In the genomic region with DNA sequence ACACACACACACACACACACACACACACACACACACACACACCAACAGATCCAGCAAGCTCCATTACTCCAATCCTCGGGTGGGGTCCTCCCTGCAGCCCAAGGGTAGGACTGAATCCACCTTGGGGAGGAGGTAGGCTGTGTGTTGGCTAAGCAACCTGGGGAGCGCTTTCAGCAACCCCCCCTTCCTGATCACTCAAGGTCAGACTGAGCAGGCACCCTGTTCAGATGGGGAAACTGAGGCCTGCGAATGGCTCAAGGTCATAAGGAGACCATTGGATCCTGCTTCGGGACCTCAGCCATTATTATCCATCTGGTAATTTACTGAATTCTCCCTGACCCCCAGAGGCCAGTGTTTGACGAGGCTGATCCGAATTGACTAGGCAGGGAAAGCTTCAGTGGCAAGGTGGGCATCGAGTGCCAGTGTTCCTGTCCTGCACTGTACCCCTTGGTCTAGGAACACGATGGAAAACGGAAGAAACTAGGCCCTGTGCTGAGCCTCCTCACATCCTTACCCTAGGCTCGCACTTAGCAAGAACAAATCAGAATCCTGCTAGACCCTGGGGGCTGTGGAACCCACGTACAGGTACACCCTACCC, we compare ENCODE assay signal across 9 mouse cellular contexts. TPM values are rescaled to one million over a fixed set of nuclear protein-coding genes. Genes with fewer than 3 reads are reported as not detected.
DNase-seq lines count a peak whose midpoint lies in the region; ATAC-seq and TF ChIP-seq lines count a peak whose summit lies in the region.
"Had no signal": no experiment of that assay in that cellular context is flagged by ENCODE, and none has a peak within 500 bp of the region (broad histone marks: within the 10 kb centered on the region; RNA-seq: fewer than 3 reads in every experiment).

No protein-coding gene starts in this region.

- intact Hi-C loops in heart, postnatal 14 days (cut with DNase I) = no loop called here

- 48% methylated on average over 11 of the region's 11 CpGs for WGBS in heart, embryonic 15.5 days
- 51% methylated on average over 11 of the region's 11 CpGs for WGBS in hindbrain, embryonic 12.5 days
- 51% methylated on average over 11 of the region's 11 CpGs for WGBS in midbrain, embryonic 12.5 days

- ATAC-seq in heart, embryonic 15.5 days (replicated peaks; ENCODE audit: insufficient number of reproducible peaks, insufficient read depth, low FRiP score, low read depth) = no peak
- no peak for ATAC-seq in hindbrain, embryonic 12.5 days (ENCODE audit: low FRiP score)
- no peak for ATAC-seq in midbrain, embryonic 12.5 days (ENCODE audit: low FRiP score, low read depth)
- no peak for ATAC-seq in activated CD4-positive, CD25-positive, alpha-beta regulatory T cell, adult 4 months

- H3K4me3 ChIP-seq in heart, embryonic 15.5 days = peak overlapping the region; percentile 81
- H3K4me3 ChIP-seq in cortical plate, adult 2 months (ENCODE audit: insufficient read depth, low read length) = peak overlapping the region; percentile 76
- H3K4me3 ChIP-seq in hindbrain, embryonic 12.5 days = peak overlapping the region; percentile 66
- H3K4me3 ChIP-seq in midbrain, embryonic 12.5 days = peak overlapping the region; percentile 77

- no peak for TF ChIP-seq POLR2A in cortical plate, adult 2 months (IDR thresholded peaks at IDR 0.05; ENCODE audit: extremely low read depth, insufficient read depth, low read length)

- peak overlapping the region; percentile 86 for H3K4me2 ChIP-seq in heart, embryonic 15.5 days
- H3K4me2 ChIP-seq in hindbrain, embryonic 12.5 days (replicated peaks) = peak overlapping the region; percentile 81
- H3K4me2 ChIP-seq in midbrain, embryonic 12.5 days (replicated peaks) = peak overlapping the region; percentile 77

- peaks cover 10% of the 10 kb centered on the region for H3K36me3 ChIP-seq in heart, embryonic 15.5 days
- peaks cover 21% of the 10 kb centered on the region for H3K36me3 ChIP-seq in hindbrain, embryonic 12.5 days
- peaks cover 10% of the 10 kb centered on the region for H3K36me3 ChIP-seq in midbrain, embryonic 12.5 days

- no peaks in the 10 kb centered on the region for H3K9me3 ChIP-seq in heart, embryonic 15.5 days (replicated peaks)
- H3K9me3 ChIP-seq in hindbrain, embryonic 12.5 days (replicated peaks) = no peaks in the 10 kb centered on the region
- no peaks in the 10 kb centered on the region for H3K9me3 ChIP-seq in midbrain, embryonic 12.5 days
- H3K9me3 ChIP-seq: G1E had no signal

- H3K27me3 ChIP-seq in heart, embryonic 15.5 days = no peaks in the 10 kb centered on the region
- no peaks in the 10 kb centered on the region; the same call in 1 of the 2 replicates for H3K27me3 ChIP-seq in hindbrain, embryonic 12.5 days
- H3K27me3 ChIP-seq in midbrain, embryonic 12.5 days = no peaks in the 10 kb centered on the region

- DNase-seq in heart, postnatal 14 days = no peak
- DNase-seq in spleen, postnatal 4 days (ENCODE audit: low spot score in 2 of 2) = no peak
- no peak for DNase-seq in T-cell, adult 2 months (ENCODE audit: low spot score)

- peaks cover 76% of the 10 kb centered on the region for H3K4me1 ChIP-seq in heart, embryonic 15.5 days (replicated peaks)
- H3K4me1 ChIP-seq in cortical plate, adult 2 months (ENCODE audit: control insufficient read depth, insufficient read depth, low read length) = peaks cover 6% of the 10 kb centered on the region
- peaks cover 77% of the 10 kb centered on the region for H3K4me1 ChIP-seq in hindbrain, embryonic 12.5 days
- H3K4me1 ChIP-seq in midbrain, embryonic 12.5 days = peaks cover 69% of the 10 kb centered on the region

- H3K27ac ChIP-seq in heart, embryonic 15.5 days = peak overlapping the region; percentile 91
- peak overlapping the region; percentile 82 for H3K27ac ChIP-seq in cortical plate, adult 2 months (ENCODE audit: insufficient read depth, low read length)
- peak overlapping the region; percentile 92 for H3K27ac ChIP-seq in hindbrain, embryonic 12.5 days
- H3K27ac ChIP-seq in midbrain, embryonic 12.5 days (replicated peaks) = peak overlapping the region; percentile 90; the same call in 1 of the 2 replicates

- H3K9ac ChIP-seq in heart, embryonic 15.5 days = peak overlapping the region; percentile 95
- peak overlapping the region; percentile 80 for H3K9ac ChIP-seq in hindbrain, embryonic 12.5 days
- peak overlapping the region; percentile 92 for H3K9ac ChIP-seq in midbrain, embryonic 12.5 days (replicated peaks)

- no peak for TF ChIP-seq CTCF in cortical plate, adult 2 months (IDR thresholded peaks at IDR 0.05; ENCODE audit: extremely low read depth, insufficient read depth, low read length)

RNA-seq across cellular contexts. Expression of gene Mtss1l, which starts 1.2 kb away (rescaled TPM):
- polyA plus RNA-seq in heart, embryonic 15.5 days (2015; fragmentation: Nextera tagmentation; extraction: Ambion mirVana) = 10.1 and 15.7 TPM in 2 replicates
- total RNA-seq in heart, postnatal 14 days (2021) = 10 to 100 TPM; 31.4 to 32.9 TPM
- 156 and 161 TPM in 2 replicates for polyA plus RNA-seq in cortical plate, adult 2 months (2012; rRNA removed)
- 21.6 and 23.3 TPM in 2 replicates for polyA plus RNA-seq in hindbrain, embryonic 12.5 days (2016; fragmentation: Nextera tagmentation; extraction: Ambion mirVana)
- polyA plus RNA-seq in midbrain, embryonic 12.5 days (2016; fragmentation: Nextera tagmentation; extraction: Ambion mirVana) = 10.5 and 10.6 TPM in 2 replicates
- polyA plus RNA-seq in activated CD4-positive, CD25-positive, alpha-beta regulatory T cell, adult 4 months (2017; shearing (Covaris generic)) = under 1 TPM in 1 of 2 experiments, not detected in 1; 0.21 TPM
